Mouse (Mus musculus) cerebellum, postnatal 4 days (tissue): Measurements from ENCODE around the gene Cdc42bpa.
"Not testable (repeated sequence)": the region's sequence is repeated elsewhere in the genome, so short reads cannot be mapped to it uniquely, and the experiment has no call there.

Experiments used
- DNase-seq, 2 experiments: peaks; one replicate each; pipeline ENCODE4 v3.0.0; 2022; ENCODE audit warnings: low spot score in 2 of 2, mixed read lengths in 1 of 2

Cdc42bpa gene

DNA sequence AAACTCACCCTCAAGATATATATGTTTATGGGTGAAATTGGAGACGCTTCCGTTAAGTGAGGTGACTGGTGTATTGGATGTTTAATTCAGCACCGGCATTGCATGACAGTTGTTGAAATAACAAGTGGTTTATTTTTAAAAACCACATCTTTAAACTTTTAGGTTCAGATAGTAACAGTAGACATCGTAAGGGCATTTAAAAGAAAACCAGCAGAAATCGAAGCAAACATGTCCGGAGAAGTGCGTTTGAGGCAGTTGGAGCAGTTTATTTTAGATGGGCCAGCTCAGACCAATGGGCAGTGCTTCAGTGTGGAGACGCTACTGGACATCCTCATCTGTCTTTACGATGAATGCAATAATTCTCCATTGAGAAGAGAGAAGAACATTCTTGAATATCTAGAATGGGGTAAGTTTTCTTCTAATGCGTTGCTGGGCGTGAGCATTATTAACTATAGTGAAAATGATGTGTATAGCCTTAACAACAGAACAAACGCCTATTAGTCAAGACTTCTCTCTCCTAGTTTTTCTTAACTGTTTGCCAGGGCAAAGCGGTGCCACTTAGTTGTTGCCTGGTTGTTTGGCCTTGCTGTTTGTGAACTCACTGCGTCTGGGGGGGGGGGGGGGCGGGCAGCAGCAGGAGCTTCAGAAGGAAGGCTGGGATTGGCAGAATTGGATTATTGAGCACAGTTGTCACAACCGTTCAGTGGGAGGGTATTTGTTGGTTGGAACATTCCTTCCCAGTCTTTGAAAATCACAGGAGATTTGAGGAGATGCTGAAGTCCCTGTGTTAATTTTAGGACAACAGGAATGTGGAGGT, 818 bp downstream of the Cdc42bpa start:
- DNase-seq: no peak

DNA sequence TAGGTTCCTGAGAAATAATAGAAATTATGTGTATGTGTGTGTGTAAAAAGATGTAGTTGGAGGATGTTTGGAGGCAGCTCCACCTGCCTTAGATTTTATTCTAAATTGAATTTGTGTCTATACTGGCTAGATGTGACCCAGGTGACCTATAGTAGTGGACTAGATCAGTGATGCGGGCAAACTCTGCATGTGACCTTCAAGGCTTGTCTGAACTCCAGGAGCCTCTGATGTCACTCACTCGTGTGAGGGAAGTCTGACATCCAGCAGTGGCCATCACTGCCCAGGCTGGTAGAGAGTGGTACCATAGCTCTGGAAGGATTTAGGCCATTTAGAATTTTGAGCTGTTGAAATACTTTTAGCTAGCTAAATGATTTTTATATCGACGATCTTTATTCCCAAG, 1.5 kb downstream of the Cdc42bpa start:
- DNase-seq: no peak

GRCm38 (mm10) chr1:179969776-179970428, 9.6 kb downstream of the Cdc42bpa start:
- no peak for DNase-seq

DNA sequence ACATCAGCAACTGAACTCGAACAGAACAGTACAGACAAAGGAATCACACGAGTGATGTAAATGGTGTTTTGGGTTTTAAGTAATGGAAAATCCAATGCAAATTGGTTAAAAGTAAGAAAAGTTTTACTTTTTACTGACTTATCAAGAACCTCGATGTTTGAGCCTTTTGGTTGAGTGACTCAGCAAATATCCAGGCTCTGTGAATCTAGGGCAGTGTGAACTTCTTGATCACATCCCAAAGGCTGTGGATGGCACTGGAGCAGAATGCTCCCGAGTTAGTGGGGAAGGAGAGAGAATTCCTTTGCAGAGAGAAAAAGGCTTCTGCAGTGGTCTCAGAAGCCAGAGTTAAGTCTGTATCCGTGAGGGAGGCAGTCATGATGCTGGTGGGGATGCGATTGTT, 14.7 kb downstream of the Cdc42bpa start:
- DNase-seq: no peak

DNA sequence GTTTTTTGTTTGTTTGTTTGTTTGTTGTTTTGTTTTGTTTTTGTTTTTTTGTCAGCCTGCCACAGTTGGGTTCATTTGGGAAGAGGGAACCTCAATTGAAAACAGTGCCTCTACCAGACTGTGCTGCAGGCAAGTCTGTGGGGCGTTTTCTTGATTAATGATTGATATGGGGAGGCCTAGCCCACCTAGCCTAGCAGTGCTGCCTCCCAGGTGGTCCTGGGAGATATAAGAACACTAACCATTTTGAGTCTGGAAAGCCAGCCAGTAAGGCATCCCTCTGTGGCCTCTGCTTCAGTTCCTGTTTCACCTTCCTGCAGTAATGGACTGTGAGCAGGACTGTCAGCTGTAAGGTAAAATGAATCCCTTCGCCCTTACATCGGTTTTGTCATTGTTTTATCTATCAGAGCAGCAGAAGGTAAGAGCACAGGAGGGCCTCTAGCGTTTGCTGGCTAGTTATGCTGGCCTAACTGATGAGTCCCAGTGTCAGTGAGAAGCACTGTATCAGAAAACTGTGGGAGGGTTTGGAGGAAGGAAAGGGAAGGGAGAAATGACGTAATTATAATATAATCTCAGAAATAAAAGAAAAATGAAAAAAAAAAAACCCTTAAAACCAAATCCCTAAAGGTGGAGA, 15.5 kb downstream of the Cdc42bpa start:
- DNase-seq: no peak

- no peak for DNase-seq
Measured at GRCm38 (mm10) chr1:179977437-179977836, 17.2 kb downstream of the Cdc42bpa start.

- DNase-seq: no peak
Measured at GRCm38 (mm10) chr1:179978742-179979141, 18.5 kb downstream of the Cdc42bpa start.

DNA sequence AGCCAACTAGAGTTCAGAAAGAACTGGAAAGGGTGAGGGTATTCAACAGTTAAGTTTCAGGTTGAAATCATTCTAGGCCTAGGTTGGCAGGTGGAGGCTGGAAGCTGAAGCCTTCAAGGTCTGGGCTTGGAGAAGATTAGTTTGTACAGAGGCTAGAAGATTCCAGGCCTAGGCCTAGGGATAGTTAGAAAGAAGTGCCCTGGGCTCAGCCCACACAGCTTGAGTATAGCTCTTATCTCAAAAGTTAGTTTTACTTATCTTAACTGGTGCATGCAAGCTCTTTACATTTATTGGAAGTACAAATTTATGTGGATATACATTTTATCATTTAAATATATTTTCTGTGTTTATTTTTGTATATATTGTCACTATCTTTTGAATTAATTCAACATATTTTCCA, 21.4 kb downstream of the Cdc42bpa start:
- no peak for DNase-seq

DNA sequence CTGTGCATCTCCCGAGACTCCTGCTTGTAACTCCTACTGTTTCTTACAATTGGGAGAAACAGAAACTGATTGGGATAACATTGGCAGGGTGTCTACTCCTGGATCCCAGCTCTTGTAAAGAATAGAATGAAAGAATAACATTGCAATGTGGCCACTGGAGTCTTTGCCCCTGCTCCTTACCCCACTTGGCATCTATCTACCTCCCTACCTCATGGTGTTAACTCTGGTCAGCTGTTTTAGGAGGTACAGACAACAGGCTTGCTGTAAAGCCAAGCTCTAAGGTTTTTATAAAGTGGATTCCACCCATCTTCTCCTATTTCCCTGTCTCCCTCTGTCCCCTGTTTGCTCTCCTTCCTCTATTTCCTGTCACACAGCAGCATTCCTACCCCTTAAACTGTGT, 21.9 kb downstream of the Cdc42bpa start:
- no peak for DNase-seq

DNA sequence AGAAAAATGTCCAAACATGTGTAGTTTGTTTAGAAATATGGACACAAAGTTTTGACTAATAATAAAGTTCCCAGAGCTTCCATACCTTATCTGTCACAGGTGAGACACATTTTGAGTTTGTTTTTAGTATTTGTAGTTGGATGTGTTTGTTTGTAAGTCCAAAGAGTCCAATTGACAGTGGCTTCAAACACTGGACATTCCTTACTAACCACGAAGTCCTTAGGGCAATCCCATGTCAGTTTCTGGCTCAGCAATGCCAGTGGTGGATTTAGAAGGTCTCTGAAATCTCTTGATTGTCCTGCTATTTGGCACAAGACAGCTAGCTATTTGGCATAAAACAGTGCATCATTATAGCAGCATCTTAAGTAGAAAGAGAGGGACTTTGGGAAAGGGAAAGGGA, 22.7 kb downstream of the Cdc42bpa start:
- DNase-seq: no peak

GRCm38 (mm10) chr1:179984171-179984570, 23.9 kb downstream of the Cdc42bpa start:
- no peak for DNase-seq

GRCm38 (mm10) chr1:179991660-179992235, 31.5 kb downstream of the Cdc42bpa start:
- DNase-seq: no peak

DNA sequence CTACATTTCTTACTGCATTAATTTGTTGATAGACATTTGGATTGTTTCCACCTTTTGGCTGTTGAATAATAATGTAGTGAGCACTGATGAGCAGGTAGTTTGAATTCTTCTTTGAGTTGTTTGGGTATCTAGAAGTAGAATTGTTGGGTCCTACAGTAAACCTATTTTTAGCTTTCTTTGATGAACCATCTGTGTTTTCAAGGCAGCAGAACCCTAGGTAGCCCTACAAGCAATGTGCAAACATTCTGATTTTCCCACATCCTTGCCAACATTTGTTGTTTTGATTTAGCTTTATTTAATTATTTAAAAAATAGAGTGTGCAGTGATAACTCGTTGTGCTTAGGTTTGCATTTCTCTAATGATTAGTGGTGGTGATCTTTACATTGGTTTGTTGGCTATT, 32.0 kb downstream of the Cdc42bpa start:
- no peak for DNase-seq

- no peak for DNase-seq
Measured at GRCm38 (mm10) chr1:180008057-180008456, 47.8 kb downstream of the Cdc42bpa start.

GRCm38 (mm10) chr1:180013479-180013878, 53.2 kb downstream of the Cdc42bpa start:
- DNase-seq: no peak

GRCm38 (mm10) chr1:180018218-180018617, 57.9 kb downstream of the Cdc42bpa start:
- DNase-seq: no peak

- DNase-seq: no peak
Measured at GRCm38 (mm10) chr1:180021463-180022296, 61.4 kb downstream of the Cdc42bpa start.

DNA sequence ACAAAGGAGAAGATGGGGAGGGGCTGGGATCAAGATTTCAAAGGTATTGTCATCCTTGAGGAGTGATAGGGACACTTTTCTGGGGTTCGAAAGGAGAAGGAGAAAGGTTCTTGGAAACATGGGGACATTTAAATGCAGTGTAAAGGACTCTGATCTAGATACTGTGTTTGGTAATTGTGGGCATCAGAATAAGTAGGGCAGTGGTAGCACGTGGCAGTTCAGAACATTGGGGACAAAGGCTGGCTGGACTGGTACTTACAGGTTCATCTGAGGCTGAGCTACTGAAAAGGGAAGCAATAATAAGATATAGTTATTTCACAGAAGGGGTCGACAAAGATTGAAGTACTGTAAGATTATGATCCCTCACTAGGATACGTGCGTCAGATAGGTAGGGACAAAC, 63.2 kb downstream of the Cdc42bpa start:
- no peak for DNase-seq

GRCm38 (mm10) chr1:180029863-180030262, 69.6 kb downstream of the Cdc42bpa start:
- not testable (repeated sequence) for DNase-seq

GRCm38 (mm10) chr1:180030631-180031365, 70.5 kb downstream of the Cdc42bpa start:
- DNase-seq: no peak
